Mouse (Mus musculus) stomach, postnatal 0 days (tissue): Measurements from ENCODE around the gene Tubb2a.

Experiments used
- CTCF ChIP-seq: IDR thresholded peaks from 2 replicates; pipeline ENCODE4 v1.5.1; 2016; ENCODE audit warnings: antibody characterized with exemption, low read depth, mild to moderate bottlenecking, moderate library complexity
- EP300 ChIP-seq: optimal IDR thresholded peaks from 2 replicates; pipeline ENCODE3; 2016; ENCODE audit warnings: antibody characterized with exemption

- TF ChIP-seq CTCF (no peak), EP300 (no peak)
Measured at GRCm38 (mm10) chr13:34119406-34119805, 41.6 kb upstream of the Tubb2a start.
